Mouse (Mus musculus): ENCODE measurements around the gene Padi3.

Gene Padi3

GRCm38 (mm10) chr4:140780507-140780906 lies 29.9 kb downstream of the Padi3 start:
- DNase-seq (ENCODE audit: low spot score in 2 of 2): no peak

- DNase-seq (ENCODE audit: low spot score in 2 of 2): no peak
Measured at GRCm38 (mm10) chr4:140779803-140780397, 30.5 kb downstream of the Padi3 start.

- DNase-seq (ENCODE audit: low spot score in 2 of 2): no peak
Measured at GRCm38 (mm10) chr4:140776623-140777022, 33.8 kb downstream of the Padi3 start.

DNA sequence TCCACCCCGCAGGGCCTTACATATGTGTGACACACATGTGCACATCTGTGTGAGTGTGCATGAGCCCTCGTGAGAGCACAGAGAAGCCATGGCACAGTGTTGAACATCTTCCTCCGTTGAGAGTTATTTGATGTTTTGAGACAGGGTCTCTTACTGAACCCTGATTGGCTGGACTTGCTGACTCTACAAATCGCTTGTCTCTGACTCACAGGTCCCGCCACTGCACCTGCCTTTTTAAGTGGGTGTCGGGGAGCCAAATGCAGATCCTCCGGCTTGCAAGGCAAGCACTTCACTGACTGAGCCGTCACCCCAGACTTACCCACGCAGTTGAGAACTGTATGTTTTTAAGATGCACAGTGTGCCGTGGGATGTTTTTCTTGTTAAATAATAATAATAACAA lies 34.6 kb downstream of the Padi3 start:
- no peak for DNase-seq (ENCODE audit: low spot score in 2 of 2)

- peak; percentile 41 to 49 for DNase-seq (ENCODE audit: low spot score in 2 of 2)
Measured at GRCm38 (mm10) chr4:140774893-140775292, 35.6 kb downstream of the Padi3 start.

- DNase-seq (ENCODE audit: low spot score in 2 of 2): no peak
Measured at GRCm38 (mm10) chr4:140774025-140774800, 36.2 kb downstream of the Padi3 start, which contains the start of gene Padi4. Gene Padi4 (minus strand): TSS chr4:140774236.

DNA sequence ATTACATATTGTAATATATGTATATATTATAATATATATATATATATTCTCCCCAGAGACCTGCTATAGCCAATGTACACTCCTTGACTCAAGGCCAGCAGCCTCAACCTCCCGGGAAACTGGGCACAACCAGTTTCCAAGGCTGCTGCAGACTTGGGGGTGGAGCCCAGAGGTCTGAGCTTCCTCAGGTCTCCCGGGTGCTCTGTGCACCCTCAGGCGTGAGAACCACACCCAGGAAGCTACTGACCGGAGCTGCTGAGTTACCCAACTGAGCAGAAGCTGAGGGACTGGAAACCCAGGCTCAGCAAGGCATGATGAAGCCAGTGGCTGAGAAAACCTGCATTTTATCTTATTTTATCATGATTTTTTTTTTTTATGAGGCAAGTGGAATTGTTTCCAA lies 39.4 kb downstream of the Padi3 start:
- peak; percentile 65 to 69 for DNase-seq (ENCODE audit: low spot score in 2 of 2)

- peak; percentile 13 to 40 for DNase-seq (ENCODE audit: low spot score in 2 of 2)
Measured at GRCm38 (mm10) chr4:140770433-140770832, 40.0 kb downstream of the Padi3 start.

- no peak for DNase-seq (ENCODE audit: low spot score in 2 of 2)
Measured at GRCm38 (mm10) chr4:140768973-140769372, 41.5 kb downstream of the Padi3 start.

DNA sequence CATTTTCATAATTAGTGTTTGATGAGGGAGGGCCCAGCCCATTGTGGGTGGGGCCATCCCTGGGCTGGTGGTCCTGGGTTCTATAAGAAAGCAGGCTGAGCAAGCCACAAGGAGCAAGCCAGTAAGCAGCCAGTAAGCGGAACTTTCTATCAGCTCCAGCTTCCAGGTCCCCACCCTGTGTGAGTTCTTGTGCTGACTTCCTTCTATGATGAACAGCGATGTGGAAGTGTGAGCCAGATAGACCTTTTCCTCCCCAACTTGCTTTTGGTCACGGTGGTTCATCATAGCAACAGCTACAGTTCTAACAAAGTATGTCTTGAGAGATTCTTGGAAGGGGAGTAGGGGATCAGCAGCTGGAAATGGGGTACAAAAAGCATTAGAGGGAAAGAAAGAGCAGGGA lies 44.5 kb downstream of the Padi3 start:
- no peak for DNase-seq (ENCODE audit: low spot score in 2 of 2)

GRCm38 (mm10) chr4:140763158-140763557 lies 47.3 kb downstream of the Padi3 start:
- peak; percentile 44 to 60 for DNase-seq (ENCODE audit: low spot score in 2 of 2)

DNA sequence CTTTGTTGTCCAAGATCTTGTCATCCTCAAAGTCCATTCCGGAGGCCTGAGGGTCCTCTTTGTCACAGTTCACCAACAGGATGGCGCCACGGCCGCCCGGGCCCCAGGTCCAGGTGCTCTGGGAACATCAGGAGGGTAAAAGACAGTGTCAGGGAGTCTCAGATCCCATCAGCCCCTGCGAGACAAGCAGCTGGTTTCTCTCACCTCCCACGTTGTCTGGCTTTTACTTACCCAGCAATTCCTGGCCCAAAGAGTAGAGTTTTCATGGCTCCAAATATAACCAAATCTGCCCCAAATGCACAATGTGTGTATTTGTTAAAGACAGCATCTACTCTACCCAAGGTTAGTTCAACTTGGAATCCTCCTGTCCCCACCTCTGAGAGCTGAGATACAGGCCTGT lies 48.8 kb downstream of the Padi3 start:
- DNase-seq (ENCODE audit: low spot score in 2 of 2): no peak

- DNase-seq (ENCODE audit: low spot score in 2 of 2): no peak
Measured at GRCm38 (mm10) chr4:140755811-140756210, 54.6 kb downstream of the Padi3 start.

GRCm38 (mm10) chr4:140753366-140753765 lies 57.1 kb downstream of the Padi3 start:
- no peak for DNase-seq (ENCODE audit: low spot score in 2 of 2)

- peak; percentile 65 to 71 for DNase-seq (ENCODE audit: low spot score in 2 of 2)
Measured at GRCm38 (mm10) chr4:140750328-140750727, 60.1 kb downstream of the Padi3 start.

DNA sequence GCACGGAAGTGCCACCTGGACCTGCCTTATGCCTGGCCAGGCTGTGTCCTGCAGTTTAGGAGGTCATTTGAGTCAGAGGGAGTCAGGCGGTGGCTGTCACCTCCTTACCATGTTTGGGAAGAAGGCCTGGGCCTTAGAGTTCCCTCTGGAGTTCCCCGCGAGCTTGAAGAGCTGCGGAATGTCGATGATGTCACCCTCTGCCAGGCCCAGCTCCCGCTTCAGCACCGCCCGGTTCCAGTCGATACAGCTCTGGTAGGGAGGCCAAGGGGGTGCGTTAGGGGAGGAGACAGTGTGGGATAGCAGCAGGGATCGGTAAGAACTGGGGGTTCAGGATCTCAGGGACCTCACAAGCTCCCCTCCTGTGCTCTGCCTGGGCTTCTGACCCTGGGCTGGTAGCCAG lies 62.5 kb downstream of the Padi3 start:
- no peak for DNase-seq (ENCODE audit: low spot score in 2 of 2)

DNA sequence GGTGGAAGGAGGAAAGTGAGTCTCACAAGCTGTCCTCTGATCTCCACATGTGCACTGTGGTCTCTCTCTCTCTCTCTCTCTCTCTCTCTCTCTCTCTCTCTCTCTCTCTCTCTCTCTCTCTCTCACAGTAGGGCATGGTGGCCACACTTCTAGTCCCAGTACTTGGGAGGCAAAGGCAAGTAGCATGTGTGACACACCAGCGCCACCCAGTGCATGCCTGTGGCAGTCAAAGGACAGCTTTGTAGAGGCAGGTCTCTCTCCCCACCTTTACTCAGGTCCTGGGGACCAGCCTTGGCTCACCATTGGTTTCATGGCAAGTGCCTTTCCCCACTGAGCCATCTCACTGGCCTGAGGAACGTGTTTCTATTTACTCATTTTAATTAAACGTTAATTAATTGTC lies 65.8 kb downstream of the Padi3 start:
- peak; percentile 36 to 40 for DNase-seq (ENCODE audit: low spot score in 2 of 2)

- DNase-seq (ENCODE audit: low spot score in 2 of 2): no peak
Measured at GRCm38 (mm10) chr4:140743086-140743485, 67.4 kb downstream of the Padi3 start.

DNA sequence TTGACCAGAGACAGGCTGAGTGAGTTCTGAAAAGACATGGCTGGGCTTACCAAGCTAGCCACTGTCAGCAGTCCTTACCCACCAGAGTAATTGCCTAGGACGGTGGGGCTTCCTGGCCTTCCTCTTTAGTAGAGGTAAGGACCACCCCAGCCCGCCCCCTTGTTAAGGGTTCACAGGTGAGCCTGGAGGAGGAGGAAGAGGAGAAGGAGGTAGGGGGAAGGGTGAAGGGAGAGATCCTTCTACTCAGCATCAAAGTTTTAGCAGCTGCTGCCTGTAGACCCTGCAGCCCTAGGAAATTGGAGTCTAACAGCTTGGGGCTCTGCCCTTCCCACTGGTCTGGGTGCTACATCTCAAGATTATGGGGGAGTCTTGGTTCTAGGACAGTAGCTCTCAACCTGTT lies 67.9 kb downstream of the Padi3 start, which contains the start of gene Padi6:
Padi6 (minus strand) TSS at position 101 of the 400 bp plus-strand sequence.
- DNase-seq (ENCODE audit: low spot score in 2 of 2): no peak

- peak in 1 of 2 experiments; percentile 19 for DNase-seq (ENCODE audit: low spot score in 2 of 2)
Measured at GRCm38 (mm10) chr4:140741401-140741800, 69.0 kb downstream of the Padi3 start.

- peak; percentile 19 to 27 for DNase-seq (ENCODE audit: low spot score in 2 of 2)
Measured at GRCm38 (mm10) chr4:140740655-140741054, 69.8 kb downstream of the Padi3 start.

Measured in spleen, postnatal 36 days (tissue).